Mouse (Mus musculus): Measurements from ENCODE around the gene Cerk.

DNA sequence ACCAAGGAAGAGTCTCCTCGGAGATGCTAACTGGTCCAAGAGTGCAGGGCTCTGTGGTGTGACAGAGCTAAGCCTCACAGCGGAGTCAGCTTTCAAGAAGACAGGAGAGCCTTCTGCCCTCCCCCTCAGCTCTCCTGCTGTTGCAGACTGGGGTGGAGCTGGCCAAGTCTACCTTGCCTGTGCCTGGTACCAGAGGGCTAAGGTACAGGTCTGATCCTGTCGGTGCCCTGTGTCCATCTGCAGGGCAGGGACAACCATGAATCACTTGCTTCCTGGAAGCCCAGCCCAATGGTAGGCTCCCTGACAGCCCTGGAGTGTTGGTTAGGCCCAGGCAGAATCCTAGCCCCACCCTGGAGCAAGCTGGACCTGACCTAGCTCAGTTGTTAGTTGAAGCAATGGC, 745 bp upstream of the Cerk start:
- TF ChIP-seq CTCF (IDR thresholded peaks at IDR 0.05; ENCODE audit: low read depth) (no peak), EP300 (IDR thresholded peaks at IDR 0.05; ENCODE audit: low read depth) (no peak)

All from liver, postnatal 0 days (tissue).